Mouse (Mus musculus): Measurements from ENCODE around the gene Pdpr.
"Not testable (repeated sequence)": the region's sequence is repeated elsewhere in the genome, so short reads cannot be mapped to it uniquely, and the experiment has no call there.

The Pdpr gene

DNA sequence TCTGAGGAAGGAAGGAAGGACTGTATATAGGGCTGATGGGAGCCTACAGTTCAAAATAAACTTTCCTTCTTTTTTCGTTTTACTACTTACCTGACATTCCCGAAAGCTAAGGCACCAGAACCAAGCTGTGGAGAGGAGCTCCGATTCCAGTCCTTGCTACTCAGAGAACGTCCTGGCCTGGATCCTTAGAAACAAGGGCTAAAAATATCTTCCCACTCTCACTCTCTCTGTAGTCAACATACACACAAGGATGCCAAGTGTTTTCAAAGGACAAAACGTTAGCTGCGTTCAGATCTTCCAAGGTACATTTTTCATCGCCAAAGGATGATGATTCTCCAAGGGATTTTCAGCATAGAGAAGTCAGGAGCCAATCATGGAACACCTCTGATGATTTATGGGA is 2.7 kb upstream of the Pdpr start:
- no peak for DNase-seq (ENCODE audit: low spot score)

DNA sequence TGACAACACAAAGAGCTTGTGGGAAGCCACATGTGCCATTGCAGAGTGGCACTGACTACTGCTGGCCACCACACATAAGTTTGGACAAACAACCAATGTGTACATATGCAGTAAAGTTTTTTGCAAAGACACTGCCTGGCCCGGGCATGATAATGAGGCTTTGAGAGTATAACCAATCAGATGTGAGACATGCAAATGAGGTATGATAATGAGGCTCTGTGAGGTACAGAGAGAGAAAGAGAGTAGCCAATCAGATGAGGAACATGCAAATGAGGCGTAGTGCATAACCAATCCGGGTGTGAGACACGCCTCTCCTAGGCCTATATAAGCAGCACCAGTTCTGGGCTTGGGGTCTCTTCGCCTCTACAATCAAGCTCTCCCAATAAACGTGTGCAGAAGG is 2.1 kb upstream of the Pdpr start, which contains the start of gene Clec18a:
Gene Clec18a (minus strand): TSS at position 101 of the 400 bp plus-strand sequence.
- not testable (repeated sequence) for DNase-seq (ENCODE audit: low spot score)

- DNase-seq (ENCODE audit: low spot score), result peak; percentile 13
Observed at GRCm38 (mm10) chr8:111094719-111095302, 381 bp downstream of the Pdpr start.

- DNase-seq (ENCODE audit: low spot score), result no peak
Observed at GRCm38 (mm10) chr8:111114891-111115290, 20.5 kb downstream of the Pdpr start.

DNA sequence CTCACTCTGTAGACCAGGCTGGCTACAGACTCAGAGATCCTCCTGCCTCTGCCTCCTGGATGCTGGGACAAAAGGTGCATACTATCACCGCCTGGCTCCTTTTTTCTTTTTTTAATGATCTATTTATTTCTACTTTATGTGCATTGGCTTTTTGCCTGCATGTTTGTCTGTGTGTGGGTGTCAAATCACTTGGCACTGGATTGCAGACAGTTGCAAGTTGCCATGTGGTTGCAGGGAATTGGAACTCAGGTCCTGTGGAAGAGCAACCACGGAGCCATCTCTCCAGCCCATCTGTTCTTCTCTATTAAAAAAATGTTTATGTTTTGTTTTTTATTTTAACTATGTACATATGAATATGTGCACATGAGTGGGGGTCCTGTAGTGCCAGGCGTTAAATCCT is 25.1 kb downstream of the Pdpr start:
- DNase-seq (ENCODE audit: low spot score), result no peak

- no peak for DNase-seq (ENCODE audit: low spot score)
Observed at GRCm38 (mm10) chr8:111130756-111131155, 36.3 kb downstream of the Pdpr start.

DNA sequence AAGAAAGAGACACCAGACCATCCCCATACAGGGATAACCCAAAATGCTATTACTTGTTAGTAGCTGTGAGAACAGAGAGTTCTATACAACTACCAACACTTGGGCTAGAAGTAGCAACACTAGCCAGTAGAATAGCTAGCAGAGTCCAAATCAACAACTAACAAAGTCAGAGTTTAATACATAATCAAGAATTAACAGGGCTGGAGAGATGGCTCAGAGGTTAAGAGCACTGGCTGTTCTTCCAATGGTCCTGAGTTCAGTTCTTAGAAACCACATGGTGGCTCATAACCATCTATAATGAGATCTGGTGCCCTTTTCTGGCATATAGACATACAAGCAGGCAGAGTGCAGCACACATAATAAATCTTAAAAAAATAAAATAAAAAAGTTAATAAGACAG is 48.1 kb downstream of the Pdpr start:
- no peak for DNase-seq (ENCODE audit: low spot score)

GRCm38 (mm10) chr8:111144901-111145459 is 50.5 kb downstream of the Pdpr start:
- DNase-seq (ENCODE audit: low spot score), result peak; percentile 14

- peak; percentile 92 for DNase-seq (ENCODE audit: low spot score)
Observed at GRCm38 (mm10) chr8:111145460-111146012, 51.1 kb downstream of the Pdpr start.

DNA sequence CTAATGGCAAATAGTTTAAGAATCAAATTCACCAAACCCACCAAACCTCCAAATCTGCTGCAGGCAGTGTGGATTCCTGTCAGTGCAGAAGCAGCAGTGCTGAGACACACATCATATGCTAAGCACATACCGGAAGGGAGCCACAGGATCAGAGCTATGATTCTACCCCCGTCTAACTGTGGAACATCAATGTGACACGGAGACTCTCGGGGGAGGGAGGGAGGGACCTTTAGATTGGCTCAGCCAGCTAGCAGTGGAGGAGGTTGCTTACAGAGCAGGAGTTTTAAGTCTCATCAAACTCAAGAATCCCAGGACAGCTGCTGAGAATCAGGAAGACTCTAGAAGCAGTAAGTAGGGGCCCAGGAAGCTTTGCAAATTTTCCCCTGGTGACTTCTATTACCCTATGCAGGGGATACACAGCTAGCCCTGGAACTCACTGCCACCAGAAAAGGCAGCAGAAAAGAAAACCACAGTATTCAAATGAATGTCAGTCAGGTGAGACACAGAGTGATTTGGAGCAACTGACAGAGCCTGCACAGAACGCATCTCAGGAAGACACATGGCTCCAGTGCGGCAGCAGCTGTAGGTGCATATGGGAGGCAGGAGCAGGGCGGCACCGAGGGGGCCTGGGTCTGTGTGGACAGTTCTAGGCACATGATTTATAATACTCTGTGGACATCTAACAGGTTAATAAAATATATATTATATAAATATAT is 61.4 kb downstream of the Pdpr start:
- DNase-seq (ENCODE audit: low spot score), result no peak

DNA sequence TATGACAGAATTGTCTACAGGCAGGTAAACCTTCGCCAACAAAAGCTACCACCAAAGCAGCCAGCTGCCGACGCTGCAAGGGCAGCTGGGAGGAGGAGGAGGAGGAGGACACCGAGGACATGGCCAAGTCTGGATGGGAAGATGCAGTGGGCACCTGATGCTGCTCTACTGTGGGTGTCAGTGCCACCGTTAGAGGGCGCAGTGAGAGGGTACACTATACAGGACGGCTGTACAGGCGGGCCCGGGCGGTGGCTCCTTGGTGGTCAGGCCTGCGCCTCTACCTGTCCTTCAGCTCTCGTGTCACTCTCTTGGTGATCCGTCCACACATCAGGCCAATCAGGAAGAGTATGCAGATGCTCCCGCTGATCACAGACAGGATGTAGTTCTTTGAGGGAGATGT is 63.2 kb downstream of the Pdpr start:
- DNase-seq (ENCODE audit: low spot score), result peak; percentile 41

GRCm38 (mm10) chr8:111171661-111172060 is 77.2 kb downstream of the Pdpr start:
- DNase-seq (ENCODE audit: low spot score), result no peak

DNA sequence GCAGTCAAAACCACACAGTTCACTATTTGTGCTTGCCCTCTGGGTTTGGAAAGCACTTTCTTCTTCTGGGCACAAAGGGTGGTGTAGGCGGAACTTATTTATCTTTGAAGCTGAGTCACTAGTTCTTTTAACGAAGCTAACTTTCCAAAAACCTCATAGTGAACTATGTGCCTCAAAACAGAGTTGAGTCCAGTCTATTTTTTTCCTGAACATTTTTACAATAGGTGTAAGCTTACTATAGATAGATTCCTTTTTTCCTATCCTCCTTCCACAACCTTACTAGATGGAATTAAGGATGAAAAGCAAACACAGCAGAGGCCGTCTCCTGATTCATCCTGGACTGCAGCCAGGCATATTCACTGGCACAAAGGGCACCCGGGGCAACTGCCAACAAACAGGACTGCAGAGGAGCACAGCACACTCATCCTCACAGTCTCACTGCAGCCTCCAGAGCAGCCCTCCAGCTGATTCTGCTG is 91.1 kb downstream of the Pdpr start:
- DNase-seq (ENCODE audit: low spot score), result peak; percentile 37
